Mouse (Mus musculus) liver, embryonic 12.5 days (tissue): Measurements from ENCODE around the gene Tmem151b. TPM values are rescaled to one million over a fixed set of nuclear protein-coding genes. Genes with fewer than 3 reads are reported as not detected.

Experiments
- ATAC-seq: fragments of 200-750 bp; cut with Nextera tagmentation; 2 replicates; pipeline ENCODE4 v1.8.0; 2017; ENCODE audit warnings: moderate number of reproducible peaks, mild to moderate bottlenecking, moderate library complexity
- H3K27ac ChIP-seq: fragments of 300-500 bp; sonication (generic); 2 replicates; pipeline ENCODE4 v1.5.1; 2016; ENCODE audit warnings: mild to moderate bottlenecking
- H3K27me3 ChIP-seq: fragments of 300-500 bp; sonication (generic); replicated peaks from 2 replicates; pipeline ENCODE4 v1.6.1; 2016; ENCODE audit warnings: mild to moderate bottlenecking, moderate library complexity
- H3K36me3 ChIP-seq: fragments of 300-500 bp; sonication (generic); 2 replicates; pipeline ENCODE4 v1.6.1; 2016; ENCODE audit warnings: mild to moderate bottlenecking, moderate library complexity
- H3K4me1 ChIP-seq: fragments of 300-500 bp; sonication (generic); 2 replicates; pipeline ENCODE4 v1.6.1; 2016
- H3K4me2 ChIP-seq: fragments of 300-500 bp; sonication (generic); 2 replicates; pipeline ENCODE4 v1.6.1; 2016; ENCODE audit warnings: mild to moderate bottlenecking, moderate library complexity
- H3K4me3 ChIP-seq: fragments of 300-500 bp; sonication (generic); 2 replicates; pipeline ENCODE4 v1.5.1; 2016; ENCODE audit warnings: mild to moderate bottlenecking, moderate library complexity
- H3K9ac ChIP-seq: fragments of 300-500 bp; sonication (generic); 2 replicates; pipeline ENCODE4 v1.6.1; 2016; ENCODE audit warnings: mild to moderate bottlenecking, moderate library complexity
- H3K9me3 ChIP-seq: fragments of 300-500 bp; sonication (generic); replicated peaks from 2 replicates; pipeline ENCODE4 v1.6.1; 2016; ENCODE audit warnings: mild to moderate bottlenecking, moderate library complexity
- WGBS: fragments of 180-500 bp; shearing (Covaris S2); methylation state at CpG from one replicate; pipeline ENCODE4 v1.1.7; 2016; ENCODE audit not compliant: insufficient replicate concordance; 5-methylcytosine and 5-hydroxymethylcytosine counted together
- polyA plus RNA-seq: library from polyadenylated mRNA; unstranded; fragments of >200 nt; fragmentation: Nextera tagmentation; extraction: Ambion mirVana; gene quantifications from 2 replicates; pipeline ENCODE4 v1.2.1, GENCODE M21; 2016

Tmem151b gene
- polyA plus RNA-seq, 1 experiment from 2014 or later = 0.30 TPM

DNA sequence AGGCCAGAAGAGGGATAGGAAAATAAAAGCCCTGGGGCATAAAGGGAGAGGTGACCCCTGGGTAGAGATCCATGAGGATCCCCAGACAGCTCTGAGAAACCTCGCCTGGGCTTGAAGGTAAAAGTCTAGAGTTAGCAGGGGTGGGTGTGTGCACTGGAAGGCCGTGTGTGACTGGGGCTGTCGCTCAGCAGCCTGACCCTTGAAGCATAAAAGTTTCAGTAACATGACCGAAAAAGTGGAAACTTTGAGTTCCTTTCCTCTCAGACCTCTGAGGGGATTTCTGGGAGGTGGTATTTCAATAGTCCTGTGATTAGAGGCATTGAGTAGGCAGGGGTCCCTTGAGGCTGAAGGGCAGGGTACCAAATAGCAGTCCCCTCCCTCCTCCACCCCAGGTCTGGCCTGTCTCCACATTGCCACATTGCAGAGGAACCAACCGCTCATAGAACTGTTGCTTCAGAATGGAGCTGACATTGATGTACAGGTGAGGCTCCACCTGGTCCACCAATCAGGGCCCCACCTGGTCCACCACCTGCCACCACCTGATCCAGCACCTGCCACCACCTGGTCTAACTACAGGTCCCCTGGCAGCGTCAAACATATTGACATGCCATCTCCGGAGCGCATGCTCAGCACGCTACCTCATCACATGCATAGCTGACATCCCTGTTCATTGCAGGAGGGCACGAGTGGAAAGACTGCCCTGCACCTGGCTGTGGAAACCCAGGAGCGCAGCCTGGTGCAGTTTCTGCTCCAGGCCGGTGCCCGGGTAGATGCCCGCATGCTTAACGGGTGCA is 10.5 kb upstream of the Tmem151b start:
- Histone ChIP-seq H3K36me3 (peaks cover 5% of the 10 kb centered on the region; the same call in 1 of the 2 replicates), H3K27ac (no peak overlapping the region), H3K4me3 (no peak overlapping the region), H3K4me1 (peaks cover 33% of the 10 kb centered on the region), H3K27me3 (peaks cover 34% of the 10 kb centered on the region), H3K9ac (no peak overlapping the region), H3K9me3 (no peaks in the 10 kb centered on the region), H3K4me2 (no peak overlapping the region)
- ATAC-seq = no peak
- 79% methylated on average over 15 of the region's 15 CpGs for WGBS

DNA sequence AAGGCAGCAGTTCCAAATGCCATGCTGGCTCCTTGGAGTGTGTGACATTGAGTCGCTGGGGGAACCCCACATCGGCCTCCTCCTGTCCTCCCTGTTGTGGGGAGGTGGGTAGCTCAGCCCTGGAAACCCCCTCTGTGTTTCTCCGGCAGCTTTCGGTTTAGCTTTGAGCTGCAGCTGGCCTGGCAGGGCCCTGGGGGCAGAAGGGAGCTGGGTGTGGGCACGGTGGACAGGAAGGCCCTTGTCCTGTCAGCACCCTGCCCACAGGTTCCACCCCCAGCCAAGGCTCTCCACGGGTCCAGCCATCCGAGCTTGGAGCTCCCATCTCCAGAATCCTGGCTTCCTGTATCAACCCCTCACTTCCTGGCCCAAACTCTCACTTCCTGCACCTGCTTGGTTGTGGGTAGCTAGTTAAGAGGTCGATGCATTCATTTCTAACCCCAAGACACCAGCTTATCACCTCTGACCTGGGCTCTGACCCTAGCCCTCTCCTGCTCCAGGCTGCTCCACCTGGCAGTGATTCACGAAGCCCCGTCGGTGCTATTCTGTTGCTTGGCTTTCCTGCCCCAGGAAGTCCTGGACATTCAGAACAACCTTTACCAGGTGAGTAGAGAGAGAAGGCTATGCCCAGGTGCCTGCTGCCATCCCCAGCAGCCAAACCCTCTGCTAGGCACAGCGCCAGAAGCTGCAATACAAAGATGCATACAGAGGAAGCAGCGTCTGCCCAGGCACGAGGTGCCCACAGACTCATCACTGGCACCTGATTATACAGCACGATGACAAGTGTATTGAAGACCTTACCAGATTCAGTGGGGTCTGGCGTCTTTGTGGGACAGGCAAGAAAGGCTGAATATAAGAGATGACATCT is 8.8 kb upstream of the Tmem151b start:
- no peak for ATAC-seq
- 57% methylated on average over 16 of the region's 16 CpGs for WGBS
- peaks cover 27% of the 10 kb centered on the region for H3K4me1 ChIP-seq
- H3K27ac ChIP-seq = no peak overlapping the region
- H3K4me3 ChIP-seq = no peak overlapping the region
- peaks cover 47% of the 10 kb centered on the region for H3K27me3 ChIP-seq
- H3K36me3 ChIP-seq = peaks cover 5% of the 10 kb centered on the region; the same call in 1 of the 2 replicates
- no peak overlapping the region for H3K9ac ChIP-seq
- H3K4me2 ChIP-seq = peak overlapping the region; percentile 84; the same call in 1 of the 2 replicates
- H3K9me3 ChIP-seq = no peaks in the 10 kb centered on the region

DNA sequence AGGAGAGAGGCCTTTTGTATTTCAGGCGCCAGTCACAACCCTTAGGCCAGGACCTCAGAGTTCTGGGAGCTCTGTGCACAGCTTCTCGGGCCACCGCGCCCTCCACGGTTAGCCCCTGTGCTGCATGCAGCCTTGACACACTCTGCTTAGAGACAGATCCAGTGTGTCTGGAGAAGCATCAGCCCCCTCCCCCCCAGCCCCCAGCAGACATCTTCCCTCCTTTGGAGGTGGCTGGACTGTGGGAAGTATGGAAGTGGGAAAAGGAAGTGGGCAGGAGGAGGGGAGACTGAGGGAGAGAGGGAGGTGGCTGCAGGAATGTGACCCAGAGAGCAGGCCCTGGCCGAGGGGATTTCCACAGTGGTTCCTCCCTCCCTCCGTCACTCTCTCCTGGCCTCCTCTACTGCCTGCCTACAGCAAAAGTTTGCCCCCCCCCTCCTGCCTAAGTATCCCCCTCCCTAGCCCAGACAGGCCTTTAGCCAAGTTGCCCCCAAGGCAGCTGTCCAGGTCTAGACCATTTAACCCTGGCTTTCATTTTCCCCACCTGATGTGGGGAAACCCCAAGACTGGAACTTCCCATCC is 7.9 kb upstream of the Tmem151b start:
- Histone ChIP-seq H3K9ac (no peak overlapping the region), H3K4me2 (peak overlapping the region; percentile 84), H3K27ac (no peak overlapping the region), H3K9me3 (no peaks in the 10 kb centered on the region), H3K4me3 (0 out of 2 replicates have a peak overlapping the region, but pooled peaks have one; percentile 58), H3K36me3 (peaks cover 5% of the 10 kb centered on the region; the same call in 1 of the 2 replicates), H3K4me1 (peaks cover 27% of the 10 kb centered on the region), H3K27me3 (peaks cover 48% of the 10 kb centered on the region)
- WGBS = 37% methylated on average over 6 of the region's 7 CpGs
- no peak for ATAC-seq

DNA sequence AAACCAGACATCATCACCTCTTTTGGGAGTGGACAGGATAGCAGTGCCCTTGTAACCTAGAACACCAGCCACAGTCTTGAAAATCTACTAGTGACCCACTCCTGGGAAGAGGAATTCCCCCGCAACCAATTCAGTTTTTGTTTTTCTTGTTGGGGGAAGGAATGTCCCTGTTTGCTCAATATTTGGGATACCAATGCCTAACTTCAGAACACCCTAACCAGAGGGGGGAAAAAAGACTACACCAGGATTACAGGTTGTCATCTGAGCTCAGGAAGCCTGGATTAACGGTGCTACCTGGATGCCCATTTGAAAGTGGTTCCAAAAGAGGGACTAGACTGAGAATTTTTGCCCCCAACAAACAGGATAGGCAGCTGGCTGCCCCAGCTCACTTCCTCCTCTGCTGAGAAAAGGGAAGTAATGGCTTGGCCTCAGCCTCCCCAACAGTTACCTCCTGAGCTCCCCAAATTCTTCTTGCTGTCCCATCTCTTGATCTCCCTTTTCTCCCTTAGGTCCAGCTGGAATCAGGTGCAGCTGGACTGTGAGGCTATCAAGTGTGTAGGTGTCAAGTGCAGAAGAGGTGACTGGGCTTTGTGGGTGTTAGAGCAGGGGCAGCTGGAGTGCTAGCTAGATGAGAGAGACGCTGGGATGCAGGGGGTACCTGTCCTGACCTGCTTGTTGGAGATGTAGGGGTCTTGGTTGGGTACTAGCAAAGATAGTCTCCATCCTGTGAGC is 7.2 kb upstream of the Tmem151b start:
- no peak for ATAC-seq
- Histone ChIP-seq H3K4me1 (peaks cover 31% of the 10 kb centered on the region), H3K4me3 (peak overlapping the region; percentile 58), H3K4me2 (peak overlapping the region; percentile 84), H3K9me3 (no peaks in the 10 kb centered on the region), H3K27ac (no peak overlapping the region), H3K27me3 (peaks cover 53% of the 10 kb centered on the region), H3K9ac (peak overlapping the region; percentile 54; the same call in 1 of the 2 replicates), H3K36me3 (peaks cover 5% of the 10 kb centered on the region; the same call in 1 of the 2 replicates)
- 38% methylated on average over 3 of the region's 3 CpGs for WGBS

DNA sequence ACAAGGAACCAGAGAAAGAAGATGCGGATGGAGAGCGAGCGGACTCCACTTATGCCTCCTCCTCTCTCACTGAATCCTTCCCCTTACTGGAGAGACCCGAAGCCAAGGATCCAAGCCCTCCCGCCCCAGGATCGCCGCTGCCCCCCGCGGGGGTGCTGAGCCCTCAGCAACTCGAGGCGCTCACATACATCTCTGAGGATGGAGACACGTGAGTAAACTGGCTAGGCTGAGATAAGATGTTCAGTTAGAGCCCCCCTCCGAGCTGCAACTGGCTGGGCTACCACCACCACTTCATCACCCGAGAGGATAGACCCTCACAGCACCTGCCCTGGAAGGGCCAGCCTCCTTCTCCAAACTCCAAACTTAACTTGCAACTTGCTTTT is 6.6 kb upstream of the Tmem151b start:
- Histone ChIP-seq H3K36me3 (peaks cover 5% of the 10 kb centered on the region; the same call in 1 of the 2 replicates), H3K9ac (peak overlapping the region; percentile 54), H3K4me3 (peak overlapping the region; percentile 58), H3K27me3 (peaks cover 59% of the 10 kb centered on the region), H3K4me1 (peaks cover 31% of the 10 kb centered on the region), H3K27ac (no peak overlapping the region), H3K9me3 (no peaks in the 10 kb centered on the region), H3K4me2 (peak overlapping the region; percentile 84)
- WGBS = 2% methylated on average over 14 of the region's 14 CpGs
- ATAC-seq = no peak

DNA sequence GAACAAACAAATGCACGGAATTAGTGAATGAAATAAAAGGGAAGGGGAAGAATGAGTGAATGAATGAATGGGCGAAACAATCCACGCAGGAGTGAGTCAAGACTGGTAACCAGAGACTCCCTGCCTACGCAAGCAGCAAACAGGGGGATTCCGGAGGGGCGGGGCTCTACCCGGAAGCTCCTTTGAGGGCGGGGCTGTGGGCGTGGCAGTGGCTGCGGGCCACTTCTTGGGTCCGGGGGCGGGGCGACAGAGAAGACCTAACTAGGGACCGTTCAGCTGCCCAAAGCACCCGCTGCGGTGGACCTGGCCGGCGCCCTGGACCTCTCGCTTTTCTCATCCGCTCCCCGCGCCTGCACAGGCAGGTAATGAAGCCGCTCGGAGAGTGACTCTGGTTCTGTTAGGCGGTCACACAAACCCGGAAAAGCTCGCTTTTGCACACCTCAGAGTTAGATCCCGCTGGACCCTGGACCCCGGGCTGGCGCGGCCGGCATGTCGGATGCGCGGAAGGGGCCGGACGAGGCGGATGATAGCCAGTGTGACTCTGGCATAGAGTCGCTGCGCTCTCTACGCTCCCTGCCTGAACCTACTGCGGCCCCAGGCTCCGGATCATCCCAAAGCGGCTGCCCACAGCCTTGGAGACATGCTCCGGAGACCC is 6.1 kb upstream of the Tmem151b start, which contains the start of gene Nfkbie:
Gene Nfkbie, plus strand, starts transcription at position 252 of the 655 bp plus-strand sequence.
- ATAC-seq = peak; percentile 77
- Histone ChIP-seq H3K4me3 (peak within 1 kb of the TSS; percentile 58), H3K36me3 (peaks cover 5% of the 10 kb centered on the region; the same call in 1 of the 2 replicates), H3K27ac (no peak within 1 kb of the TSS), H3K9me3 (no peaks in the 10 kb centered on the region), H3K4me1 (peaks cover 31% of the 10 kb centered on the region), H3K4me2 (peak within 1 kb of the TSS; percentile 84), H3K27me3 (peaks cover 64% of the 10 kb centered on the region), H3K9ac (peak within 1 kb of the TSS; percentile 54)
- WGBS = under 1% methylated on average over 45 of the region's 45 CpGs

DNA sequence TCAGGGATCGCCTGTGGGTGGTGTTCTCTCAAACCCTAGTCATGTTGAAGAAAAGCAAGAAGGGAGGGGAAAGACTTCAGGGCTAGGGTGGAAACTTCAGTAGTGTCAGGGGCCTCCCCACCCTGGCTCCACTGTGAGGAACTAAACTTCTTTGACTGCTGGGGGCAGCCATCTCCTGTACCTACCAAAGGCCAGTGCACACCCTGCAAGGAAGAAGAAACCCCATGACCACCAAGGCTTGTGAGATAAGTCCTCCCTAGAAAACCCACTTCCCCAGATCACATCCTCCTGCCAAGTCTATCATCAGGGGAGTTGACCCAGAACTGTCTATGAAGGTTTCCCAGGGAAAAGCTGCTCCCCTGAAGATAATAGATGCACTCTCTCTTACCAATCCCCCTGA is 4.9 kb upstream of the Tmem151b start:
- Histone ChIP-seq H3K9ac (no peak overlapping the region), H3K4me1 (peaks cover 35% of the 10 kb centered on the region), H3K27me3 (peaks cover 75% of the 10 kb centered on the region), H3K27ac (no peak overlapping the region), H3K36me3 (no peaks in the 10 kb centered on the region), H3K4me2 (no peak overlapping the region), H3K9me3 (no peaks in the 10 kb centered on the region), H3K4me3 (no peak overlapping the region)
- no peak for ATAC-seq
- 26% methylated on average over 1 of the region's 1 CpGs for WGBS

DNA sequence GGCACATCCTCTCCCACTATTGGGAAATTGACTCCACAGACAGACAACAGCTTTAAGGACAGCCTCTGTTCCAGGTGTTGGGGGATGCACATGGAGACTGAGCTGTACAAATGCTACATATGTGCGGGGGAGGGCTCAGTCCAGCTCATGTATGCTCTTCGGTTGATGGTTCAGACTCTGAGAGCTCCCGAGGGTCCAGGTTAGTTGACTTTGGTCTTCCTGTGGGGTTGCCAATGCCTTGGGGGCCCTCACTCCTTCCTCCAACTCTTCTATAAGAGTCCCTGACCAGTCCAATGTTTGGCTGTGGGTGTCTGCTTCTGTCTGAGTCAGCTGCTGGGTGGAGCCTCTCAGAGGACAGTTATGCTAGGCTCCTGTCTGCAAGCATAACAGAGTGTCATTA is 3.6 kb upstream of the Tmem151b start:
- H3K27me3 ChIP-seq = peaks cover 79% of the 10 kb centered on the region

DNA sequence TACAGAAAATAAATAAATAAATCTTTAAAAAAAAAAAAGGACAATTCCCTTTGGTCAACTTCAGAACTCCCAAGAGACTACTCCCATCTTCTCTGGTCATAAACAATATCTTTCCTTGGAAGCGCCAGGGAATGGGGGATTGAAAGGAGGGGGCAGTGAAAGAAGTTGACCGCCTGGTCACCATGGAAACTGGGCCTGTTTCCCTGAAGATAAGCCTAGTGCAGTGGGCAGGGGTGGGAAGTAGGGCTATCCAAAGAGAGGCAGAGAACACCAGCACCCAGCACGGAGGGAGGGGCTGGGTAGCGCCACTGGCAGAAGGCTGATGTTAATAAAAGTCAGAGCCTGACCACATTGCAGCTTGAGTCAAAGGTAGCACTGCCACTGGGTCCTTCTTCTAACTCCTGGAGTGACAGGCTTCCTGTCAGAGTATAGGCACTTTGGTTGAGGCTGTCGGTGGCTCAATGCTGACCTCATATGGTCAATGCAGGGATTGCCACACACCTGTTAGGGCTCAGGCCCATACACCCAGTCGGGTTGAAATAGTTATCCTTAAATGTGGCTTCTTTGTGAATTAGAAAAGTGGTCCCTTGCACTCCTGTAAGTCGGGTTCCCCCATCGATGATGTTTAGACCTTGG is 2.5 kb upstream of the Tmem151b start:
- H3K4me2 ChIP-seq = no peak overlapping the region
- peak; percentile 46 for ATAC-seq
- no peak overlapping the region for H3K9ac ChIP-seq
- no peaks in the 10 kb centered on the region for H3K36me3 ChIP-seq
- peaks cover 79% of the 10 kb centered on the region for H3K27me3 ChIP-seq
- WGBS = 3% methylated on average over 8 of the region's 8 CpGs
- no peak overlapping the region for H3K27ac ChIP-seq
- no peaks in the 10 kb centered on the region for H3K9me3 ChIP-seq
- peaks cover 39% of the 10 kb centered on the region for H3K4me1 ChIP-seq
- no peak overlapping the region for H3K4me3 ChIP-seq

More for the DNA sequence above, 3.6 kb upstream of the Tmem151b start:
- Histone ChIP-seq H3K36me3 (no peaks in the 10 kb centered on the region), H3K27ac (no peak overlapping the region), H3K4me2 (no peak overlapping the region), H3K9me3 (no peaks in the 10 kb centered on the region), H3K4me1 (peaks cover 47% of the 10 kb centered on the region), H3K9ac (no peak overlapping the region), H3K4me3 (no peak overlapping the region)
- ATAC-seq = no peak
- WGBS = 66% methylated on average over 3 of the region's 3 CpGs

DNA sequence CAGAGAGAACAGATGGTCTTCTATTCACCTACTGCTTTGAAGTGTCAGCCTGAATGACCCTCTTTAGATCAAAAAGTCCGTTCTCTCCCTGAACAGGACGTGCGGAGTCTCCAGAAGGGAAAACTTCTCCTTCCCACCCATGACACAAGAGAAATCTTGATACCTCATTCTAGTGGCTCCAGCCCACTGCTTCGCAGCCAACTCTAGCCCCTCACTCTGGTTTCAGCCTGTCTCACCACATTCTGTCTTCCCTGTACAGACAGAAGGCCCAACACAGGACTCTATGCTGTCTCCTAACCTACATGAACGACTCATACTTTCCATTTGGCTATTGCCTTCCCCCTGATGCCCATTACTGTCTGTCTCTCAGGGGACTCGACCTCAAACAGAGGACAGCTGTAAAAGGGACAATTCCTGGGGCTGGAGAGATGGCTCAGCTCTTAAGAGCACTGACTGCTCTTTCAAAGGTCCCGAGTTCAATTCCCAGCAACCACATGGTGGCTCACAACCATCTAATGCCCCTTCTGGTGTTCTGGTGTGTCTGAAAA is 1.8 kb upstream of the Tmem151b start:
- peaks cover 79% of the 10 kb centered on the region for H3K27me3 ChIP-seq
- 53% methylated on average over 7 of the region's 7 CpGs for WGBS
- peaks cover 36% of the 10 kb centered on the region for H3K4me1 ChIP-seq
- H3K36me3 ChIP-seq = no peaks in the 10 kb centered on the region
- no peak overlapping the region for H3K4me2 ChIP-seq
- H3K9me3 ChIP-seq = no peaks in the 10 kb centered on the region
- no peak overlapping the region for H3K27ac ChIP-seq
- no peak for ATAC-seq
- no peak overlapping the region for H3K9ac ChIP-seq
- no peak overlapping the region for H3K4me3 ChIP-seq
